Mouse (Mus musculus): ENCODE results near the gene Ndufc1.
"Not testable (repeated sequence)": the region's sequence is repeated elsewhere in the genome, so short reads cannot be mapped to it uniquely, and the experiment has no call there.

Ndufc1 gene

DNA sequence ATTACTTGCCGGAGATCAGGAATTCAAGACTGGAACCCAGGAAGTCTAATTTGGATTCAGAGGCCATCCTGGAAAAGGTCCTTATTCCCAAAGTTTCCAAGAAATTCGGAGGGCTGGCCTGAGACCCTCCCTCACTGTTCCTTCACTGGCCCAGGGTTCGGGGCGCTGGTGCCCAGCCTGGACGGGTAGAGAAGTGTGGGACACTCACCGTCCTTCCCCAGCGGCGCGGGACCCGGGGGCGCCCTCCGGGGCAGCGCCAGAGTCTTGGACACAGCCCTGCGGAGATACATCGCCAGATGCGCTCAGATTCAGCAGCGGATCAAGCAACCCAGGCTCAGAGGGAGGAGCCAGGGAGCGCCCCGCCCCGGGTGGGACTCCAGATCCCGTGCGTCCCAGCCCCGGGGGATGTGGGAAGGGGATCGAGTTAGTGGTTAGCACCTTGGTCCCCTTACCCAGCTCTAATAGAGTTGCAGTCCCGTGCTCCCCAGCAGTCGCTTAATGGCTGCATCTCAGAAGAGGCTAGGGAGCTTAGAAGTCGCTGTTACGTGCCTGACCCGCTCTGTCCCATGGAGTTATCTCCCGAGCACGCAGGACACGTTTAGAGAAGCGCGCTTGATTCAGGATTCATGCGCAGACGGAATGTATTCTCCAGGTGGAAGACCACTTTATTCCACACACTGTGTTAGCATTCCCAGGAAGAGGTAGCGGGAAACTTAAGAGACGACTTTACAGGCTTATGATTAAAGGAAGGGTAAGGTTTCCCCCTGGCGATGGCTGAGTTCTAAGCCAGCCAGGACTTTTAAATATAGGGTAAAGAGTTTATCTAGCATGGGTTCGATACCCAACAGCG, 12.3 kb downstream of the Ndufc1 start, which contains the start of gene Mgarp:
Mgarp (minus strand) TSS at position 520 of the 850 bp plus-strand sequence.
- in situ Hi-C loops (cut with MseI, MboI) = no loop called here

DNA sequence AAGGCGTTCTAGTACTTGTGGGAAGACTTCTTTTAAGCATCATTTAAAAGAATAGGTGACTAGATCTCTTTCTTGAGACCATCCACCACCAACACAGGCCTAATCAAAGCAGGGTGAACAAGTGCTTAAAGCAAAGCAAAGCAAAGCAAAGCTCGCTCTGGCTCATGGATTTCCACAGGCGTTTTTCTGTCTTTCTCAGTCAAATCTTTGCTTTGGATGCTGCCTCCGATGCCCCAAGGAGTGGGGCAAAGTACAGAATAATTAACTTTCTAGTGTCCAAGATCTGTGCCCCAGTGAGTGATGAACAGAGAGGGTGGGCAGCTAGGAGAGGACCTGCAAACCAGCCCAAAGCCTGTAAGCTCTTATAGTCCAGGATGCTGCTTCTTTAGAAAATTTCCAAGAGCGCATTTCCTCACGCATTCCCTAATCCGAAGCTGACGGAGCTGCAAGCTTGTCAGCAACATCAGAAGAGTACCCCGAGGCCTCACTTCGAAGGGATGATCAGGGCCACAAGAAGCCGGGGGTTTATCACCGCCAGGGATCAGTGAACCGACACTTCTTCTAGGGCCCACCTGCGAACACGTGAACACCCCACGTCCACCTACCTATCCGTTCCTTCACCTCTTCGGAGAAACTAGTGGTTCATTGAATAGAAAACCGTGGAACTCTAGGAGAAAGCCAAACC, 13.2 kb downstream of the Ndufc1 start:
- in situ Hi-C loops (cut with MseI, MboI) = no loop called here

DNA sequence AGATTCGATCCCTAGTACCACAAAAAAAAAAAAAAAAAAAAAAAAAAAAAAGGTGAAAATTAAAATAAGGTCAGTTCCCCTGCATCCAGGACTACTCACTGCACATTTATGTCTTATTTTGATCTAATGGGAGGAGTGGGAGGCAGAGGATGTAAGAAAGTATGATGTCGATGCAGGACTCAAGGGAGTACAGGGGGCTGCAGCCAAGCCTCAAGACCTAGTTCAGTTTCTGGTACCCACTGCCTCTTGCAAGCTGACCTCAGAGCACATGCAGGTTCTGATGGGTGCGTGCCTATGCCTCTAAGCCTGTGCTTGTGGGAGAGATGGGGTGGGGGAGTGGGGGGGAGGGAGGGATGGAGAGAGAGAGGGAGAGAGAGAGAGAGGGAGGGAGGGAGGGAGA, 13.9 kb downstream of the Ndufc1 start:
- in situ Hi-C loops (cut with MseI, MboI) = no loop called here

DNA sequence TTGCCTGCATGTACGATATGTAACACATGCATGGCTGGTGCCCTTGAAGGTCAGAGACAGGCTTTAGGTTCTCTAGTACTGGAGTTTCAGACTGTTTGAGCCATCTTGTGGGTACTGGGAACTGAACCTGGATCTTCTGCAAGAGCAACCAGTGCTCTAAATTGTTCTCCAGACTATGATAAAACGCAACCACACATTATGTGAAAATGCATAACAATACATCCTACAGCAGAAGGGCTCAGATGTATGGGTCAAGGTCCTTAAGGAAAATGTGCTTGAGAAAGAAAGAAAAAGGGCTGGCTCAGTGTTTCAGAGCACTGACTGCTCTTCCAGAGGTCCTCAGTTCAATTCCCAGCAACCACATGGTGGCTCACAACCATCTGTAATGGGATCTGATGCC, 15.1 kb downstream of the Ndufc1 start:
- in situ Hi-C loops (cut with MseI, MboI) = no loop called here

DNA sequence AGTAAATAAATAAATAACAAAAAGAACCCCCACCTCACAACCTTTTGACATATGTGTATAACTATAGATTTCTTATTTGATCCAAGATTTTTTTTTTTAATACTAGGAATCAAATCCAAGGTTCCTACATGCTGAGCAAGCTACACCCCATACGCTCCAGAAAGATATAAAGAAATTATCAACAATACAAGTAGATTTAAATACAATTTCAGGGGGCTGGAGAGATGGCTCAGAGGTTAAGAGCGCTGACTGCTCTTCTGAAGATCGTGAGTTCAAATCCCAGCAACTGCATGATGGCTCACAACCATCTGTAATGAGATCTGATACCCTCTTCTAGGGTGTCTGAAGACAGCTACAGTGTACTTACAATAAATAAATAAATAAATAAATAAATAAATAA, 15.8 kb downstream of the Ndufc1 start:
- in situ Hi-C loops (cut with MseI, MboI) = not testable (repeated sequence)

DNA sequence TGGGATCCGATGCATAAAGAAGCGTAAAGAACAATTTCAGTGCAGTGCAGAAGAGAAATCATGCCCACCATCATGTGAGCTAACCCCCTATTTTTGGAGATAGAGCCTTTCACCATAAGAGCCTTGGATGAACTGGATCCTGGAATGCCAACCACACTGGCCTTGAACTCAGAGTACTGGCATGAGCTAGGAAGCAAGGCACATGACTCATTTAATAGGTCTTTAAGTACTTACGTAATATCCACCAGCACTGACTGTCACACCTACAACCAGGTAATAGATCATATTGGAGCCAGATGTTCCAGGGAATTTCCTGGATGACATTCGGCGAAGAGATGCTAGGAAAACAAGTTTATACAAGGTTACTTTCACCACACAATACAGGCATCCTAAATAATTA, 17.2 kb downstream of the Ndufc1 start:
- in situ Hi-C loops (cut with MseI, MboI) = no loop called here

DNA sequence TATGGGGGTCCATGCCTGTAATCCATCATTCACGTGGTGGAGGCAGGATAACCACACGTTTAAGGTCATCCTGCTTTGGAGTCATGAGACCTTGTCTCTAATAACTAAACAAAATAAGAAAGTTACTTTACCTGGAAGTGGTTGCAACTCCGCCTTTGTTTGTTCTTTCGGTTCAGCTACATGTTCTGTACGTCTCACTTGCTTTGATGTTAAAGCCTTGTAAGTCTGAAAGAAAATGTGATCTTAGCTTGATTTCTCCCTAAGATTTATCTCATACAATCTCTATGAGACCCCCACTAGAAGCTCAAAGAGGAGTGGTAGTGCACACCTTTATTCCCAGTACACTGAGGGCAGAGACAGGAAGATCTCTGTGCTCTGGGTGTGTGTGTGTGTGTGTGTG, 17.7 kb downstream of the Ndufc1 start:
- in situ Hi-C loops (cut with MseI, MboI) = no loop called here

DNA sequence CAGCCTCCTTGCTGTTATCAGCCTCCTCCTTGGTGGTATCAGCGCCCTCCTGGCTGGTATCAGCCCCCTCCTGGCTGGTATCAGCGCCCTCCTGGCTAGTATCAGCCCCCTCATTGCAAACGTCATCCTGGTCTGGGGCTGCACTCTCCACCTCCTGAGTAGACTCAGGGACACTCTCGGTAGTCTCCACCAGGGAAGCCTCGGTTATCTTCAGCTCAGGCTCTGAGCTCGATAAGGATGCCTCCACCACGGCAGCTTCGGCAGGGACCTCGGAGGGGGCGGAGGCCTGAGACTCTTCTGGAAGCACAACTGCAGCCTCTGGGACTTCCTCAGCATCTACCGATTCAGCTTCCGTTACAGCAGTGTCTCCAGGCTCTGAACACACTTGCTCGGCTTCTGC, 19.9 kb downstream of the Ndufc1 start:
- in situ Hi-C loops (cut with MseI, MboI) = no loop called here

DNA sequence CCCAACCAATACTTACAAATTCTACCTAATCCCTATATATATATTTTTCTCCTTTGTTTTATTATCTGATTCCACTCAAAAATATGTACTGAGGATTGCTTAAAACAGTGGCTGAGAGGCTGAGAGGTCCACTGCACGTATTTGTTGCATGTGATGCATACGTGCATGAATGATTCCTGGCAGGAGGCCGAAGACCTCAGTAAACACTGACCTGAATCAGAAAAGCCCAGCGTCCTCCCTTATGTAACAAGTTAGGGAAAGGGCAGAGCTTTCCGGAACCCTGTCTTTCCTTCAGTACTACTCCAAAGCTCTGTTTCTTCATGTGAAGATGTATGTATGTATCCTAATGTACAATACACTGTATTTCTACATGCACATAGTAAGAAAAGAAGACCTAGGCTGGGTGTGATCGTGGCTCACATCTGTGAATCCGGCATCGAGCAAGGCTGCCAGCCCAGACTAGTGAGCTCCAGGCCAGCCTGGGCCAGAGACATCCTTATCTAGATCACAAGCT, 20.9 kb downstream of the Ndufc1 start:
- in situ Hi-C loops (cut with MseI, MboI) = no loop called here

DNA sequence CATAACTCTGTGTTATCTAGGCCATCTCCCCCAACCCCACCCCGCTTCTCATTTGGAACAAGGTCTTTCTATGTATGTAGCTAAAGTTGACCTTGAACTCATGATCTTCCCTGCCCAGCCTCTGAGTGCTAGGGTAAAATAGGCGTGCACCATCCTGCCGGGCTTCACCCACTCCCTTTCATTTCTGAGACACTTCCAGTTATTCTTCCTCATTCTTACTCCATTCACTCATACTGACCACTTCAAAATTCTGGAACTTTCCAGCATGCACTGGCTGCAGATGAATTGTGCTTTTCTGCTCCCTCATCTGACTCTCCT, 21.7 kb downstream of the Ndufc1 start:
- in situ Hi-C loops (cut with MseI, MboI) = no loop called here

DNA sequence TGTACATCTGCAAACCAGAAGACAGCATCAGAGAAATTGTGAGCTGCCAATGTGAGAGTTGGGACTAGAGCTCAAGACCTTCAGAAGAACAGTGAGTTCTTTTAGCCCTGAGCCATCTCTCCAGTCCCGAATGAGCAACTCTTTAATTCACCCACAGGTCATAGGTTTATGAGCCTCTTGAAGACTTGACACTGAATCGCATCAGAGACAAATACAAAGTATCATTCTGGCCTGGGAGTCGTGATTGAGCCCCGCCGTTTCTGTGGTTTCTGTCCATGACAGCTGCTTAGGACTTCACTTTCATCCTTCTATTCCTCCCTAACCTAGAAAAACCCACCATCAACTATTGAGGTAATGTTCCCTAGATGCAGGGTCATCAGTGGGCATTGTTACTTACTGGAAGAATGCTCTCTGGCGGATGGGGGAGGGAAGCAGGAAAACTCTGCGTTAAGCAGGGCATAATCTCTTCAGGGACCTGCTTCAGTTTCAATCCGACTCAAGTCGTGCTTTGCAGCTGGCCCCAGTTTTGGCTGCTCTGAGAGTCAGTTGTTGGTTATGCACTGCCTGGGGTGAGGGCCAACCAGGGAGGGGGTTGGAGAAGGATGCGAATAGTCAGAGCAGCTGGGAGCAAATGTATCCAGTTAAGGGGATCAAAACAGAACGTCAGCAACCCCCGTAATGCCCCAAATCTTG, 22.2 kb downstream of the Ndufc1 start:
- in situ Hi-C loops (cut with MseI, MboI) = no loop called here

DNA sequence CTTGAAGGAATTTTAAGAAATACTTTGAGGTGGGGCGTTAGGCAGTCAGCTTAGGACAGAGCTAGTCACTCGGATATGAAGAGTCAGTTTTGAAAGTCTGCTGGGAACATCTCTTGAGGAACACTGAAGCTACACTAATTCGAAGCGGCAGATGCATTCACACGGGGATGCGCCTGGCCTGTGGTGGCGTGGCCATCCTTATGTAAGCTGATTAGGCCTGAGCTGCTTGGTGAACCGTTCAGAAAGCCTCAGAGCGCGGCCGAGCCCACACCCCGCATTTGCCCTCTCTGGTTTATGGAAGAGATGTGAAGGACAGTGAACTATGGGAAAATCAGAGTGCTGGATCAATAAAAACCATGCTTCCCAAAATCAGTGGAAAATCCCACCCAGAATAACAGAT, 25.4 kb downstream of the Ndufc1 start:
- in situ Hi-C loops (cut with MseI, MboI) = no loop called here

DNA sequence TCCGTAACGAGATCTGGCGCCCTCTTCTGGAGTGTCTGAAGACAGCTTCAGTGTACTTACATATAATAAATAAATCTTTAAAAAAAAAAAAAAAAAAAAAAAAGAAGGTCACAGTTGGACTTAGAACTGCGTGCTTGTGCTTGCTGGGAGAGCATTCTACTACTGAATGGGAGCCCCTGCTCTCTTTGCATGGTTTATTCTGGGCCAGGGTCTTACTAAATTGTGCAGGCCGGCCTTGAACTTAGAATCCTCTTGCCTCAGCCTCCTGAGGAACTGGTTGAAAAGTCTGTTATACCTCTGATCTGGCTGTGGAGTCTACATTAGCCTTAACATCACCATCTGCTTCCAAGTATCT, 28.2 kb downstream of the Ndufc1 start:
- in situ Hi-C loops (cut with MseI, MboI) = no loop called here

DNA sequence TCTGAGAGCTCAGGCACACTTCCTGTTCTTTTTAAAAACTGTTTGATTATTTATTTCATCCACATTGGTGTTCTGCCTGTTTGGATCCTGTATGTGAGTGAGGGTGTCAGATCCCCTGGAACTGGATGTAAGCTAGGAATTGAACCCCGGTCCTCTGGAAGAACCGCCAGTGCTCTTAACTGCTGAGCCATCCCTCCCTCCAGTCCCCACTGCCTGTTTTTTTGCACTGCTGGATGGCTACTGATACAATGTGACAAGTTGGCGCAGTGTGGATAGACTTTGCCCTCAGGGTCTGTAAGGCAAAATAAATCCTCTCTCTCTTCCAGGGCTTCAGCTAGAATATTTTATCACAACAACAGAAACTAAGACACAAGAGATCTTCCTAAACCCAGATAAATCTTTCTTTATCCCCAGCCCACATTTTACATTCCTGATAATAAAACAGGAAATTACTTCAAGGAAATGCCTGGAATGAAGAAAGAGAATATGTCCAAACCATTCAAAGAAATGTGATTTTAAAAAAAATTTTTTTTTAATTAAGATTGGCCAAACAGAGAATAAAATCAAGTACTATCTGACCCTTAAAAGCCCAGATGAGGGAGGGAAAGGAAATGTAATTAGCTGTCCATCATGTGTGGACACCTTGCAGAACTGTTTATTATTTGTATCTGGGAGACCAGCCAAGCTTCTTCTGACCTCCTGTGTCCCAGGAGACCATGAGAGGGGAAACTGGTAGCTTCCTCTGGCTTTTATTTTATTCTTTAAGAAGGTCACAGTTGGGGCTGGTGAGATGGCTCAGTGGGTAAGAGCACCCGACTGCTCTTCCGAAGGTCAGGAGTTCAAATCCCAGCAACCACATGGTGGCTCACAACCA, 28.8 kb downstream of the Ndufc1 start:
- in situ Hi-C loops (cut with MseI, MboI) = no loop called here

DNA sequence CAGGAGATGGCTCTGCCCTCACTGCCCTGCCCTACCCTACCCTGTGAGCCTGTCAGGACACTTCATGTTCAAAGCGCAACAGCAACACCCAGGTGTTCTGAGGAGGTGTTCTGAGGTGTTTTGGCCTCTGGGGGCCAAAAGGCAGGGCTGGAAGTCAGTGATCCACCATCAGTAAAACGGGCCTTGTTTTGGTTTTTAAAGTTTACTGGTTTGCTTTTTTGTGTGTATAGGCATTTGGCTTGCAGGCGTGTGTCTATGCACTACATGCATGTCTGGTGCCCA, 30.2 kb downstream of the Ndufc1 start:
- in situ Hi-C loops (cut with MseI, MboI) = no loop called here

DNA sequence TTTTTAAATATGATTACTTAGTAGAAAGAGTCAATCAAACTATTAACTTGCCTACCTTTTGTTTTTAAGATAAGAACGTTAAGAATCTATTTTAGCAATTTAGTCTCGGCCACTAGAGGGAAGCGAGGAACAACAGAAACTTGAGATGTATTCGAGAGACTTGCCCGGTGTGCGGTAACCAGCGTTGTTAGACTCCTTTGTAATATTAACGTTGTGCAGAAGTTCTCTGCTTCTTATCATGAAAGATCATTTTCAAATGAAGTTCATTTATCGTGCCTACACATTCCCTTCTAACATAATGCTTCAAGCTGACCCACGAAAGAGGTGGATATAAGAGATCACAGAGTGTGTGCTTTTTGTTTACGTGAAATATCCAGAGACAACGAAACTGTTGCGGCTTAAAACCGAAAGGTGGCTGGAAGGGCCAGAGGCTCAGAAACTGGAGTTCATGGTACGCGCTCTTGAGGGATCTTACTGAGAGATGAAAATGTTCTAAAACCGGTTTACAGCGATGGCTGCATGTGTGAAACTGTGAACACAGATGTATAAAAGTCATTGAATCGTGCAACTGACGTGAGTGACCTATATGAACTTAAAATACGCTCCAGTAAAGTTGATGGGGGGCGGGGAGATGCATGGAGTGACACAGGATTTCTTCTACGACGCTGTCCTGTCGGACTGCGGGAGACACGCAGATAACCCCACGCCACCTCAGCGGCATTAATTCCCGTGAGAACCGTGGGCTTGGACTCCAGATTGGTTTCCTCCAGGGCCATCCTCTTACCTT, 30.7 kb downstream of the Ndufc1 start:
- in situ Hi-C loops (cut with MseI, MboI) = no loop called here

DNA sequence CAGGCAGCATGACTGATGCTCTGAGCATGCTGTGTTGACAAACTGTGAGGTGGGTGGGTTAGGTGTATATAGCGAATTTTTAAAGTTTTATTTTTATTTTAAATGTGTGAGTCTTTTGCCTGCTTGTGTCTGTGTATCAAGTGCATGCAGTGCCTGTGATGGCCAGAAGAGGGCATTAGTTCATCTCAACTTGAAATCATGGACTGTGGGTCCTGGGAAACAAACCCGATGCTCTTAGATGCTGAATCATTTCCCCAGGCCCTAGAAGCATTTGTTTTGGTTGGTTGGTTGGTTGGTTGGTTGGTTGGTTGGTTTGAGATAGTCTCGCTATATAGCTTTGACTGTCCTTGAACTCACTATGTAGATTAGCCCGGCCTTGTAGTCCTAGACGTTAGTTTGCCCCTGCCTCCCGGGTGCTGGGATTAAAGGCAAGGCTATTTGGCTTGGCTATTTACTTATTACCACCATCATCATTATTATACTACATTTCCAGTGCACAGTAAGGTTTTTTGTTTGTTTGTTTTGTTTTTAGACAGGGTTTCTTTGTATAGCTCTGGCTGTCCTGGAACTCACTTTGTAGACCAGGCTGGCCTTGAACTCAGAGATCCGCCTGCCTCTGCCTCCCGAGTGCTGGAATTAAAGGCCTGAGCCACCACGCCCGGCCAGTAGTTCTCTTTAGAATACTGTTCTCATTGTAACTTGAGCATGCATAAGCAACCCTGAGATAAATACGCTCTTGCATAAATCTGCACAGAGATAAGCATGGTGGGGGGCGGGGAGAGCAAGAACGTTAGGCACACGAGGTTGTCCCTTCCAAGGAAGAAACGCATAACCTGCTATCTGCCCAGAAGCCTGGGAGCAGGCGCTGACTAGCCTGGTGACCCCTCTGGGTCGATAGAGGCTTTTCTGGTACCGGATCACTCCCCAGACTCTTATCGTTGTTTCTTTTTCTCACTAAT, 33.2 kb downstream of the Ndufc1 start:
- in situ Hi-C loops (cut with MseI, MboI) = no loop called here

DNA sequence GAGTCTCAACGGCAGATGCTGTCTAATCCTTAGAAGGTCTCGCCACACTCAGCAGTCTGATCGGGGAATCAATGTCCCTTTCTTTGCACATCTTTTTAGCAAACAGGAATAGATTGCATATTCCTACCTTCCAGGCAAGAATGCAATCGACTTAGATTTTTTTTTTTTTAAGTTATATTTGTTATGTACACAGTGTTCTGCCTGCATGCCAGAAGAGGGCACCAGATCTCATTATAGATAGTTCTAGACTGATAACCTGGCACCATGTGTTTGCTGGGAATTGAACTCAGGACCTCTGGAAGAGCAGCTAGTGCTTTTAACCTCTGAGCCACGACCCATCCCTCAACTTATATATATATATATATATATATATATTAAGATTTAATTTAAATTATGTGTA, 35.2 kb downstream of the Ndufc1 start:
- in situ Hi-C loops (cut with MseI, MboI) = no loop called here

DNA sequence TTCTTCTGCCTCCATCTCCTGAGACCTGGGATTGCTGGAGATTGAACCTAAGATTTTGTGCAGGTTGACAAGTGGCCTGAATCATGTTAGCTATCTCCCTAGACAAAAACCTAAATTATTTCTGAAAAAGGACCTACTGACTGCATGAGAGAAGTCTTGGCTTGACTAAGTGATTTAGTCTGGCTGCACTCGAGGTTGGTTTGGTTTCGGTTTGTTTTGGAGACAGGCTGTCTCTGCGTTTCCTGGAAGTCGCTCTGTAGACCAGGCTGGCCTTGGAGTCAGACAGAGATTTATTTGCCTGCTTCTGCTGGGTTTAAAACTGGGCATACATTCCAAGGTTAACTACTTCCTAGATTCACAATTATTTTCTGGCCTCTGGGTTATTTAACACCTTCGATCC, 35.9 kb downstream of the Ndufc1 start:
- in situ Hi-C loops (cut with MseI, MboI) = no loop called here

DNA sequence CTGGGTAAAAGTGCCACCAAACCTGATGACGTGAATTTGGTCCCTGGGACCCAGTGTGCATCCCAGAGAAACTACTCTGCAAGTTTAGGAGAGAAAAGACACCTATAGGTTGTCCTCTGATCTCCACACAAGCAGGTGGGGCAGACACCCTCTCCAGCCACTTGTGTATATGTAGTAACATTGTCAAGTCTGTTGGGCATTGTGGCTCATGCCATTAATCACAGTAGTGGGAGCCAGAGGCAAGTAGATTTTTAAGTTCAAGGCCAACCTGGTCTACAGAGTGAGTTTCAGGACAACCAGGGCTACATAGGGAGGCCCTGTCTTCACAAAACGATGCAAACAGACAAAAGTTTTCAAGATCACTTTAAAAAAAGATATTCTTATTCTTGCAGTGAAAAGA, 37.0 kb downstream of the Ndufc1 start:
- in situ Hi-C loops (cut with MseI, MboI) = no loop called here
